Mouse (Mus musculus): ENCODE results near the gene AW549877. TPM values are rescaled to one million over a fixed set of nuclear protein-coding genes. Genes with fewer than 3 reads are reported as not detected.
A peak's percentile ranks its signal among the peaks of the same experiment; 100 is the strongest.

The AW549877 gene
- polyA plus RNA-seq, 1 experiment from 2014 or later, result 37.5 TPM

DNA sequence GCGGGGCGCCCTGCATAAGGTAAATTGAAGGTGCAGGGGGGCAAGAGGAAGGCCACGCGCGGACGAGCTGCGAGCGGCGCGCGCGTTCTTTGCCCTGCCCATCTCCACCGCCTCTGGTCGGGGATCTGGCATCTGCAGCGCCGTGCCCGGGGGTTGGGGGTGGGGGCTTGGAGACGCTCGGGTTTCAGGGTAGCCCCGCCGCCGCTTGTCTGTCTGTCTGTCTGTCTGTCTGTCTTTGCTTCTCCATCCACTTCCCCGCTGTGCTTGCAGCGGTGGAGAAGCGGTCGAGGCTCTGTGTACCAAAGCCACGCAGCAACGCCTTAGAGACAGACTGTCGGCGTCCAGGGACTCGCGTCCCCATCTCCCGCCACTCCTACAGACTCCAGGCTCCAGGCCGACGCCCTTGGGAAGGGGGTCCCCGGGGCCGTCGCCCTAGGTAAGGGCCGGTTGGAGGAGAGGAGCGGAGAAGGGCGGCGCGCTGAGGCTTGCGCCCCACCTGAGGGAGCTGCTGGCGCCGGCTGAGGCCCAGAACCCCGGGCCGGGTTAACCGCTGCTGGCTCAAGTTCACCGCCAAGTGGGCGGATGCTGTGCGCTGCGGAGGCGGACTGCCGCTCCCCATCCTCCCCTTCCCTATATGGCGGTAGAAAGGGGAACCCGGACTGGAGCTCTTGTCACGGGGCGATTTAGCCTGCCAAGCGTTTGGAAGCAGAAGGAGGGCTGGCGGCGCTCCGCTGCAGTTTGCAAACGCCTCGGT lies 31.5 kb upstream of the AW549877 start:
- H3K4me3 ChIP-seq (ENCODE audit: low read depth, low read length), result peak overlapping the region; percentile 74
- WGBS, result under 1% methylated on average over 65 of the region's 65 CpGs
- no peaks in the 10 kb centered on the region for H3K36me3 ChIP-seq (ENCODE audit: control insufficient read depth, insufficient read depth, low read length)
- no peaks in the 10 kb centered on the region for H3K9me3 ChIP-seq (ENCODE audit: control insufficient read depth, low read length)
- H3K4me1 ChIP-seq (ENCODE audit: control insufficient read depth, insufficient read depth, low read length), result 0 out of 2 replicates have a peak, but pooled peaks cover 3% of the 10 kb centered on the region
- peak; percentile 85 for ATAC-seq (ENCODE audit: insufficient number of reproducible peaks, low FRiP score, low TSS enrichment, low read depth)
- H3K27me3 ChIP-seq (ENCODE audit: control insufficient read depth, insufficient read depth, low read length), result no peaks in the 10 kb centered on the region
- DNase-seq (ENCODE audit: low spot score), result peak; percentile 85
- H3K9ac ChIP-seq (ENCODE audit: low read length), result peak overlapping the region; percentile 78
- peak overlapping the region; percentile 90 for H3K27ac ChIP-seq (replicated peaks; ENCODE audit: low read depth, low read length)
- H3K4me2 ChIP-seq (ENCODE audit: low read depth, severe bottlenecking), result peak overlapping the region; percentile 66

DNA sequence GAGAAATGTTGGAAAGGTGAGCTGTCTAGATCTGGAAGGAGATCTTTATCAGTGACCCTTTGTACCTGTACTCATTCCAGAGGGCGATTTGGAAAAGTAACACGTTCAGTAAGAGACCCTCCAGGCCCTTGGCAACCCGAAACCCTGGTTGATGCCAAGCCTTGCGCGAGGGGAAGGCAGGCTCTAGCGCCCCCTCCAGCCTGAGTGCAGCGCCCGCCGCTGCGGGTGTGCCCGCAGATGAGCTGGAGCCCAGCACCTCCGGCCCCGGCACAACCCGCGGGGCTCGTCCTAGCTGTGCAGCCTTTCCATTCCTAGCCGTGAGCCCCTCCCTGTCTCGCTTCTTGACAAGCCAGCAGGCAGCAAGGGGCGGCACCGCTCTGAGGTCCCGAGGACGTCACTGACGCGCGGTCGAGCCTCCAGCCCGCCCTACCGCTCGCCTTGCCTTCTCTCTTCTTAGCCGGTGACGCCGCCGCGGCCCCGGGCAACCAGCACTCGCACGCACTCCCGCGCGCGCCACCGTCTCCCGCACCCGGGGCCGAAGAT lies 30.8 kb upstream of the AW549877 start, which contains the start of gene Oxct1:
Gene Oxct1 (plus strand): TSS at position 153 of the 543 bp plus-strand sequence.
- WGBS, result 0% methylated on average over 45 of the region's 45 CpGs
- 0 out of 2 replicates have a peak, but pooled peaks cover 3% of the 10 kb centered on the region for H3K4me1 ChIP-seq (ENCODE audit: control insufficient read depth, insufficient read depth, low read length)

DNA sequence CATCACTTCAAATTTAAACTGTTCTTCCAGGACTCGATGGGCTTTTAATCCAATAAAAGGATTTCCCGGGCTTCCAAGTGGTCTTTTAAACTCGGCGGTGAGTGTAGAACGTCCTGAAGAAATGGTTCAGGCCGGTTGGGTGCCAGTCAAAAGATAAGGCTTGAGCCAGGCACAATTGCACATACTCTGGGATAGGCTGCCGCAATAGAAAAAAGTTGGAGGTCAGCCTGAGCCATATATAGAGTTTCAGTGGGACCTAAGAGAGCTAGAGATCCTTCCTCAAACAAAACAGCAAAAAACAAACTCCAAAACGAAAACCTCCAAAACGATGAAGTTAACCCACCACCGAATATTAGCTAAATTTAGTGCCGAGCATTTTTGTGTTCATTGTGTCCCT lies 30.0 kb upstream of the AW549877 start:
- DNase-seq (ENCODE audit: low spot score) (no peak), ATAC-seq (ENCODE audit: insufficient number of reproducible peaks, low FRiP score, low TSS enrichment, low read depth) (no peak)
- Histone ChIP-seq H3K9ac (ENCODE audit: low read length) (no peak overlapping the region), H3K4me3 (ENCODE audit: low read depth, low read length) (no peak overlapping the region), H3K36me3 (ENCODE audit: control insufficient read depth, insufficient read depth, low read length) (no peaks in the 10 kb centered on the region), H3K4me2 (ENCODE audit: low read depth, severe bottlenecking) (peak overlapping the region; percentile 66; the same call in 1 of the 2 replicates), H3K9me3 (ENCODE audit: control insufficient read depth, low read length) (no peaks in the 10 kb centered on the region), H3K4me1 (ENCODE audit: control insufficient read depth, insufficient read depth, low read length) (0 out of 2 replicates have a peak, but pooled peaks cover 3% of the 10 kb centered on the region), H3K27ac (replicated peaks; ENCODE audit: low read depth, low read length) (no peak overlapping the region), H3K27me3 (ENCODE audit: control insufficient read depth, insufficient read depth, low read length) (no peaks in the 10 kb centered on the region)
- WGBS, result 76% methylated on average over 11 of the region's 11 CpGs

More for the DNA sequence above, 30.8 kb upstream of the AW549877 start, which contains the start of gene Oxct1:
- Histone ChIP-seq H3K27ac (replicated peaks; ENCODE audit: low read depth, low read length) (peak within 1 kb of the TSS; percentile 90), H3K36me3 (ENCODE audit: control insufficient read depth, insufficient read depth, low read length) (no peaks in the 10 kb centered on the region), H3K27me3 (ENCODE audit: control insufficient read depth, insufficient read depth, low read length) (no peaks in the 10 kb centered on the region), H3K9me3 (ENCODE audit: control insufficient read depth, low read length) (no peaks in the 10 kb centered on the region), H3K4me3 (ENCODE audit: low read depth, low read length) (peak within 1 kb of the TSS; percentile 74), H3K4me2 (ENCODE audit: low read depth, severe bottlenecking) (peak within 1 kb of the TSS; percentile 66), H3K9ac (ENCODE audit: low read length) (peak within 1 kb of the TSS; percentile 78)
- DNase-seq (ENCODE audit: low spot score), result peak; percentile 89
- peak; percentile 91 for ATAC-seq (ENCODE audit: insufficient number of reproducible peaks, low FRiP score, low TSS enrichment, low read depth)

DNA sequence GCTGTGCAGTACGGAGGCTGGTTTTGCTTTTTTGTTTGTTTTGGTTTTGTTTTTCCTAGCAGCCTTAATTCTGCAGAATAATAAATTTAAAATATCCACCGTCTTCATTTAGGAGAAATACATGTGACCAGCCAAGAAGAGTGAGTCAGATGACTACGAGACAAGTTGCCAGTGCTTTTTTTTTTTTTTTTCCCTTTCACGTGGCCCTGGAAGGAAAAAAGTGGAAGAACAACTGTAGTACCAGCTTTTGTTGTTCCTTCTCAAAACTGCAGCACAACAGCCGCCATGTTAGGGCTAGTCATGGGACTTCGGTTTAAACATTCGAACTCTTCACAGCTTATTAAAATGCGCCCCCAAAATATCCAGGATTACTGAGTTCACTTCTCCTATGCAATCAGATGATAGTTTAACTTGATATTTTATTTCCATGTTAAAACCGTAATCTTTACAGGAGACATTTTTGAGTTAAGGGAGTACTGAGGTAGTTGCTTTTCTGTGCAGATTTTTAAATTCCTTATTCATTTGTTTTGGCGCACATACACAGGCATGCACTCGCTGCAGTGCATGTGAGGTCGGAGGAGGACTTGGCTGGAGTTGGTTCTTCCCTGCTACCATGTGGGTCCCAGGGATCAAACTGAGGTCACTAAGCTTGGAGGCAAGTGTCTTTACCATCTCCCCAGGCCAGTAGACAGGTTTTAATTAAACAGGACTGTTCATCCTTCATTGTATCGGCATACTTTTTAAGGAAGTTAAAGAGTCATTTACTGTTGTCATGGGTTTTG lies 29.4 kb upstream of the AW549877 start:
- DNase-seq (ENCODE audit: low spot score), result no peak
- Histone ChIP-seq H3K9ac (ENCODE audit: low read length) (no peak overlapping the region), H3K4me1 (ENCODE audit: control insufficient read depth, insufficient read depth, low read length) (0 out of 2 replicates have a peak, but pooled peaks cover 3% of the 10 kb centered on the region), H3K27me3 (ENCODE audit: control insufficient read depth, insufficient read depth, low read length) (no peaks in the 10 kb centered on the region), H3K9me3 (ENCODE audit: control insufficient read depth, low read length) (no peaks in the 10 kb centered on the region), H3K4me3 (ENCODE audit: low read depth, low read length) (no peak overlapping the region), H3K27ac (replicated peaks; ENCODE audit: low read depth, low read length) (no peak overlapping the region), H3K4me2 (ENCODE audit: low read depth, severe bottlenecking) (no peak overlapping the region), H3K36me3 (ENCODE audit: control insufficient read depth, insufficient read depth, low read length) (no peaks in the 10 kb centered on the region)
- no peak for ATAC-seq (ENCODE audit: insufficient number of reproducible peaks, low FRiP score, low TSS enrichment, low read depth)
- WGBS, result 89% methylated on average over 13 of the region's 13 CpGs

DNA sequence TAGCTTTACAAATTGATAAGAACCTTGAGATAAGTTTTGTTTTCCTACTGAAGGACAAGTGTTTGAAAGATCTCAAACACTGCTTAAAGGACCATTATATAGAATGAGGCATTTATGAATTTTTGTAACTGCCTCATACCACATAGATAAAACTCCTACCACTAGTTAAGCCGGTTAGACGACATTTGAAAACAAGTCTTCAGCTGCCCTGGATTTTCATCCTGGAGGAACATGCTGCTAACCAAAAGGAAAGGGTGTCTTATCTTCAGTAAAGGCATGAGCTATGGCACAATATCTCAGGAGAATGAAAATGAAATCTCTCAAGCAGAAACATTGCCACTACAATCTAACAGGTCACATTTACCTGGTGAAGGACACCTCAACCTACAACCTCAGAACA lies 28.2 kb upstream of the AW549877 start:
- H3K27me3 ChIP-seq (ENCODE audit: control insufficient read depth, insufficient read depth, low read length), result no peaks in the 10 kb centered on the region
- no peak overlapping the region for H3K27ac ChIP-seq (replicated peaks; ENCODE audit: low read depth, low read length)
- no peak for ATAC-seq (ENCODE audit: insufficient number of reproducible peaks, low FRiP score, low TSS enrichment, low read depth)
- H3K9ac ChIP-seq (ENCODE audit: low read length), result no peak overlapping the region
- no peaks in the 10 kb centered on the region for H3K9me3 ChIP-seq (ENCODE audit: control insufficient read depth, low read length)
- H3K4me1 ChIP-seq (ENCODE audit: control insufficient read depth, insufficient read depth, low read length), result 0 out of 2 replicates have a peak, but pooled peaks cover 3% of the 10 kb centered on the region
- 93% methylated on average over 2 of the region's 2 CpGs for WGBS
- no peaks in the 10 kb centered on the region for H3K36me3 ChIP-seq (ENCODE audit: control insufficient read depth, insufficient read depth, low read length)
- H3K4me3 ChIP-seq (ENCODE audit: low read depth, low read length), result no peak overlapping the region
- no peak overlapping the region for H3K4me2 ChIP-seq (ENCODE audit: low read depth, severe bottlenecking)
- DNase-seq (ENCODE audit: low spot score), result no peak

DNA sequence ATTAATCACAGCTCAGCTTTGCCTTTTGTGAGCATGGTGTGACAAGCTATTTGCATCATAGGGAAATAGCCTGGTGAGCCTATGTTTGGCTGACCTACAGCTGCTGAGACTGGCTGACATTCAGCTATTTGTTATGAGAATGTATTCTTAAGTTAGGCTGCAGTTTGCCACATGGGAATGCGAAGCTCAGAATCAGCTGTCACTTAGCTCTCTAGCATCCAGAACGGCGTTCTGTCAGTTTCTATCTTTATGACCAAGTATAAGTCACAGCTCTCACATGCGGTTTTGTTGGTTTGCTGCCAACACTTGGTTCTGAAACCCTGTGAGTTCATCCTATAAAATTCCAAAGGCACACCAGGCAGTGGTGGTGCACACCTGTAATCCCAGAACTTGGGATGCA lies 25.2 kb upstream of the AW549877 start:
- Histone ChIP-seq H3K4me1 (ENCODE audit: control insufficient read depth, insufficient read depth, low read length) (no peaks in the 10 kb centered on the region), H3K4me3 (ENCODE audit: low read depth, low read length) (no peak overlapping the region), H3K9me3 (ENCODE audit: control insufficient read depth, low read length) (no peaks in the 10 kb centered on the region), H3K4me2 (ENCODE audit: low read depth, severe bottlenecking) (no peak overlapping the region), H3K27ac (replicated peaks; ENCODE audit: low read depth, low read length) (no peak overlapping the region), H3K36me3 (ENCODE audit: control insufficient read depth, insufficient read depth, low read length) (no peaks in the 10 kb centered on the region), H3K27me3 (ENCODE audit: control insufficient read depth, insufficient read depth, low read length) (no peaks in the 10 kb centered on the region), H3K9ac (ENCODE audit: low read length) (no peak overlapping the region)
- ATAC-seq (ENCODE audit: insufficient number of reproducible peaks, low FRiP score, low TSS enrichment, low read depth) (no peak), DNase-seq (ENCODE audit: low spot score) (no peak)
- WGBS, result 81% methylated on average over 4 of the region's 4 CpGs

DNA sequence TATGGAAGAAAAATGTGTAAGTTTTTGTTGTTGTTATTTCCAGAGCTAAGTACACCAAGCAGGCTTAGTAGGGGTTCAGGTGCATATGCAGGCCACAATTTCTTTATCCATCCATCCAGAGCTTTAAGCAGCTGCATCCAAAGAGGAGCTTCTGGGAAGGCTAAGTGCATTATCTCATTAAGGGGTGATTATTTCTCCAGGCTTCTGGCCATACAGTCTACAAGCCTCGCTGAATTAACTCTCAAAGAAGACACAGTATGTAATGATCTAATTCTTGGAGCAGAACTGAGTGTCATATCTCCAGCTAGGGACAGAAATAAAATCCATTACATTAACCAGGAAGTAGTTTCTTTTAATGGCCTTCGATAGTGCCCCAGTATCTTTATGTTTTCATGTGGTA lies 18.3 kb upstream of the AW549877 start:
- Histone ChIP-seq H3K27ac (replicated peaks; ENCODE audit: low read depth, low read length) (no peak overlapping the region), H3K4me2 (ENCODE audit: low read depth, severe bottlenecking) (no peak overlapping the region), H3K4me3 (ENCODE audit: low read depth, low read length) (no peak overlapping the region), H3K4me1 (ENCODE audit: control insufficient read depth, insufficient read depth, low read length) (no peaks in the 10 kb centered on the region), H3K9me3 (ENCODE audit: control insufficient read depth, low read length) (no peaks in the 10 kb centered on the region), H3K27me3 (ENCODE audit: control insufficient read depth, insufficient read depth, low read length) (no peaks in the 10 kb centered on the region), H3K9ac (ENCODE audit: low read length) (no peak overlapping the region), H3K36me3 (ENCODE audit: control insufficient read depth, insufficient read depth, low read length) (no peaks in the 10 kb centered on the region)
- DNase-seq (ENCODE audit: low spot score) (no peak), ATAC-seq (ENCODE audit: insufficient number of reproducible peaks, low FRiP score, low TSS enrichment, low read depth) (no peak)
- 78% methylated on average over 2 of the region's 2 CpGs for WGBS

DNA sequence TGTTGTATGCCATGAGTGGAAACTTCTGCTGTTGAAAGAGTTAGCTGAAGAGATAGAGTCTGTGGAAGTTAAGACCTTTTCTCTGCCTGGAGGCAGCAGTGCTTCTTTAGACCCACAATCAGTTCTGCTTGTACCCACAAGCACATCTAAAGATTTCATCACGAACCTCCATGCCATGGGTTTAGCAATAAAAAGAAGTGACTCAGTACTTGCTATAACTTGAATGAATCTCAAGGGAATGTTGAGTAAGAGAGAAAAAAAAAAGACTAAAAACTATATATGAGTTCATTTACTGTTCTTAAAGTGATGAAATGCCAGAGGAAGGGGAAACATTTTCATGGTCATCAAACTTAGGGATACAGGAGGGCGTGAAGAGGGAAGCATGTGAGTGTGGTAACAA lies 5.0 kb upstream of the AW549877 start:
- no peak overlapping the region for H3K27ac ChIP-seq (replicated peaks; ENCODE audit: low read depth, low read length)
- H3K4me2 ChIP-seq (ENCODE audit: low read depth, severe bottlenecking), result no peak overlapping the region
- no peaks in the 10 kb centered on the region for H3K36me3 ChIP-seq (ENCODE audit: control insufficient read depth, insufficient read depth, low read length)
- H3K27me3 ChIP-seq (ENCODE audit: control insufficient read depth, insufficient read depth, low read length), result no peaks in the 10 kb centered on the region
- H3K9me3 ChIP-seq (ENCODE audit: control insufficient read depth, low read length), result no peaks in the 10 kb centered on the region; the same call in 1 of the 2 replicates
- no peak overlapping the region for H3K9ac ChIP-seq (ENCODE audit: low read length)
- no peaks in the 10 kb centered on the region for H3K4me1 ChIP-seq (ENCODE audit: control insufficient read depth, insufficient read depth, low read length)
- WGBS, result 85% methylated on average over 2 of the region's 2 CpGs
- ATAC-seq (ENCODE audit: insufficient number of reproducible peaks, low FRiP score, low TSS enrichment, low read depth), result no peak
- H3K4me3 ChIP-seq (ENCODE audit: low read depth, low read length), result no peak overlapping the region
- DNase-seq (ENCODE audit: low spot score), result no peak
